Mouse (Mus musculus): ENCODE data around the gene Swt1. TPM values are rescaled to one million over a fixed set of nuclear protein-coding genes. Genes with fewer than 3 reads are reported as not detected.
"Not testable (repeated sequence)": the region's sequence is repeated elsewhere in the genome, so short reads cannot be mapped to it uniquely, and the experiment has no call there.

Swt1 gene
- total RNA-seq, 2 experiments from 2014 or later, result 7.0 to 8.7 TPM

DNA sequence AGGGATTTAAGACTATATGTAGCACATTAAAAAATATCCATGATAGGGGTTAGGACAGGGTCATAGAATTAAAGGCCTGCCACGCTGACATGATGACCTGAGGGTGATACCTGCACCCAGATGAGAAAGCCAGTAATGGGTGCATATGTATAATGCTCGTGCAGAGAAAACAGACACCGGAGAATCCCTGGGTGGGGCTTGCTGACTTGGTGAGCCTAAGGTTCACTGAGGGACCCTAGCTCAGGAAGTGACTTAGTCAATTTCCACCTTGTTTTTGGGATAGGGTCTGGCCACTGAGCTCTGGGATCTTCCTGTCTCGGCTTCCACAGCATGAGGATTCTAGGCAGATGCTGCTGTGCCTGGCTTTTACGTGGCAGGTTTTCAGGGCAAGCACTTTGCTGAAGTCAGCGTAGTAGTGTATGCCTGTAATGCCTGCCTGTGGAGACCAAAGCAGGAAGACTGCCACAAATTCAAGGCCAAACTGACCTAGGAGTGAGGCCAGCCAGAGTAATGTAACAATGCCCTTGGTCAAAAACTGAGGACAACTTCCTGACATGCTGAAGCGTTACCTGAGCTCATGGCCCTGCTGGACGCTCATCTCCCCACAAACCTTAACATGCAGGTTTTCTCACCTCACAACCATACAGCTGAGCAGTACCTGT lies 61.2 kb downstream of the Swt1 start:
- no peak for DNase-seq

DNA sequence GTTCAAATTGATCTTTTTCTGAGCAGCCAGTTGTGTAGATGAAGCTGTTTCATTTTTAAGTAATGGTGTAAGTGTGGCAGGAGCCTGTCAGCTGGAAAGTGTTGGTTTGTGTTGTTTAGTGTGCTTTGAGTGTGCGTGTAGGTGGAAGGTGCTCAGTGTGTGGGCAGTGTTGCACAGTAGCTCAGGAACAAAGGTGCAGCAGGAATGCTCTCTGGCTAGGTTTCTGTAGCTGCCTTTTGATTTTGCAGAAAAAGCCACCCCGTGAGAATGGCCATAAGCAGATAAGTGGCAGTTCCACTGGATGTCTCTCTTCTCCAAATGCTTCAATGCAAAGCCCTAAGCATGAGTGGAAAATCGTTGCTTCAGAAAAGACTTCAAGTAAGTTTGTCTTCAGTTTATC lies 68.9 kb downstream of the Swt1 start:
- no peak for DNase-seq

DNA sequence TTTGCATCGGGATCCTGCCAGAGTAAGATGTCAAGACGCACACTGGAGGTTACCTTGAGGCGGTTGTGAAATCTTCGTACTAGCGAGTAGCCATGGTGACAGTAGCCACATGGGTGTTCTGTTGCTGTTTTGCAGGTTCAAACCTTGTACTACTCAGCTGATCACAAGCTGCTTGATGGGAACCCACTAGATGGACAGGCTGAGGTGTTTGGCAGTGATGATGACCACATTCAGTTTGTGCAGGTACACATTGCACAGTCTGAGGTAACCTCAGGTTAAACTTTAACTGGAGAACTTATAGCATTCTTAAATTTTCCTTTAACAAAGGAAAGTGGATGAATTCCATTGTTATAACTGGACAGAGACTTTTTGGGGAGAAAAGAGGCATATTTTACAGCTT lies 72.3 kb downstream of the Swt1 start:
- DNase-seq, result no peak

DNA sequence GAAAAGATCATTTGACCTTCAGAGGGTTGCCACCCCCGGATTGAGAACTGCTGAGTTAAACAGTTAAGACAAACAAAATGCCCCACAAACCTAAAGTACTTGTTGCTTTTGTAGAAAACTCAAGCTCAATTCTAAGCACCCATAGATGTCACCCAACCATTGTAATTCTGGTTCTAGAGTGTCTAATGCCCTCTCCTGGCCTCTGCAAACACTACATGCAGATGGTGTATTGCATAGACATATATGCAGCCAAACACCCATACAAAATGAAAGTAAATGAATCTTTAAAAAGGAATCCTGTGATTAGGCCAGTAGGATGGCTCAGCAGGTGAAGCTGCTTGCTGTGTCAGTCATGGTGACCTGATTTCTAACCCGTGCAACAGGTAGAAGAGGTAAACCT lies 75.3 kb downstream of the Swt1 start:
- peak; percentile 49 for DNase-seq

GRCm38 (mm10) chr1:151348293-151348692 lies 80.0 kb downstream of the Swt1 start:
- DNase-seq, result not testable (repeated sequence)

- DNase-seq, result no peak
Observed at GRCm38 (mm10) chr1:151346681-151347127, 81.6 kb downstream of the Swt1 start.

DNA sequence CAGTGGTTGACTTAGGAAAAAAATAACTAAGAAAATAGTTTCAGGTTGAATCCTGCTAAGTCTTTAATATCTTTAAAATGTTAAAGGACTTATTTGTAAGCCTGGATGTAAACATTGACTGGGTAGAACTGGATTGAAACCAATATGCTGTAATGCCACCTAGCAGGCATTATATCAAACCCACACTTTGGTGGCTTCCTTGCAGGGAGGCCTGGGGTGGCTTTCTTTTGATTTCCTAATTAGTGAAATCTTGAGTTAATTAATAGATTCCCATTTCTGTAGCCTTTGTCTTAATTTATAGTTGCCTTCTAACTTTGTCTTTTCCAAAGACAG lies 82.4 kb downstream of the Swt1 start:
- DNase-seq, result no peak

- DNase-seq, result peak; percentile 98
Observed at GRCm38 (mm10) chr1:151345109-151345862, 83.0 kb downstream of the Swt1 start.

DNA sequence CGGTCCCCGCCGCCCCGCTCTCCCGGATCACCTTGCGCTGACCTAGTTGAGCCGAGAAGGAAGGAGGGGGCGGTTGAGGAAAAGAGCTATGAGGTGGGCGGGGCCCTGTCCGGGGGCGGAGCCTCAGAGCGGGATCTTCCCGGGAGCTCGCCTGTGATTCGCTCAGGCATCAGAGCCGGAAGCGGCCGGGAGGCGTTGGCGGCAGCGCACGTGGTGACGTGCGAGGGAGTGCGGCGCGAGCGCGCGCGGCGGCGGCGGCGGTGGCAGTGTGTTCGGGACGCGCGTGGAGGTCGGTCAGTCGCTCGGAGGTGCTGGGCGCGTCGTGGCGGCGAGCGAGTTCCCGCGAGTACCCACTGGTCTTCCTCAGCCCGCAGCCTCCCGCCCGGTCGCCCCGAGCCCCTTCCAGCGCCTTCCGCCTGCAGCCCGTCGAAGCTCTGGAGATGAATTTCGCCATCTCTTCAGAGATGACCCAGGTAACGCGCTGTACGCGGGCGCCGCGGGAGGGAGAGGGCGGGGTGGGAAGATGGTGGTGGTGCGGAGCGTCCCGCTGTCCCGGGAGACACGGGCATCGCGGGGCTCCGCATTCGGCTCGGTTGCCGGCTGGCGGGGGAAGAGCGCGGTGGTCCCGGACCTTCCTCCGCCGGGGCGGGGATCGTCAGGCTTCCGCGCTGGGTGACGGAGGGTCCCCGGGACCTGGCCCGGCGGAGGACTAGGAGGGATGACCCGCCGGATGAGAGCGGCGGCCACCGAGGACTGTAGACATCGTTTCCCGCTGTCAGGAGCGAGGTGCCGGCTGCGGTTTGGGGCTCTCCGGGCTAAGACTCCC lies 83.8 kb downstream of the Swt1 start, which contains the start of gene Ivns1abp:
Gene Ivns1abp (plus strand): TSS at position 195 of the 826 bp plus-strand sequence.
- peak; percentile 99 for DNase-seq

- DNase-seq, result peak; percentile 32
Observed at GRCm38 (mm10) chr1:151343571-151344282, 84.5 kb downstream of the Swt1 start.

- peak; percentile 31 for DNase-seq
Observed at GRCm38 (mm10) chr1:151342968-151343367, 85.3 kb downstream of the Swt1 start.

DNA sequence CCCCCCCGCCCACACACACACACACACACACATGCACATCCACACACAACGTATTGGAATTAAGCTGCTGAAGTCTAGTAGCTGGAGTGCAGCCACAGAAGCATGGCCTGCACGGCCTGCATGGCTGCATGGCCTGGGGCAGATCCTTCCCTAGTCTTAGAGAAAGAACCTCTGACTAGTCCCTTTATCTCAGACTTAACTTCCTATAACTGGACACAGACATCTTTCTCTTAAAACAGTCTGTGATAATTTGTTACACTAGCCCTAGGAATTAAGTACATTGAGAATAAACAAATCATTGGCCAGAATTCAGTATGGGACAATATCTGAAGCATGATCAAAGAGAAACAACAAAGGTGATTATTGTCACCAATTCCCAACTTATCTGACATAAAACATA lies 85.9 kb downstream of the Swt1 start:
- no peak for DNase-seq

DNA sequence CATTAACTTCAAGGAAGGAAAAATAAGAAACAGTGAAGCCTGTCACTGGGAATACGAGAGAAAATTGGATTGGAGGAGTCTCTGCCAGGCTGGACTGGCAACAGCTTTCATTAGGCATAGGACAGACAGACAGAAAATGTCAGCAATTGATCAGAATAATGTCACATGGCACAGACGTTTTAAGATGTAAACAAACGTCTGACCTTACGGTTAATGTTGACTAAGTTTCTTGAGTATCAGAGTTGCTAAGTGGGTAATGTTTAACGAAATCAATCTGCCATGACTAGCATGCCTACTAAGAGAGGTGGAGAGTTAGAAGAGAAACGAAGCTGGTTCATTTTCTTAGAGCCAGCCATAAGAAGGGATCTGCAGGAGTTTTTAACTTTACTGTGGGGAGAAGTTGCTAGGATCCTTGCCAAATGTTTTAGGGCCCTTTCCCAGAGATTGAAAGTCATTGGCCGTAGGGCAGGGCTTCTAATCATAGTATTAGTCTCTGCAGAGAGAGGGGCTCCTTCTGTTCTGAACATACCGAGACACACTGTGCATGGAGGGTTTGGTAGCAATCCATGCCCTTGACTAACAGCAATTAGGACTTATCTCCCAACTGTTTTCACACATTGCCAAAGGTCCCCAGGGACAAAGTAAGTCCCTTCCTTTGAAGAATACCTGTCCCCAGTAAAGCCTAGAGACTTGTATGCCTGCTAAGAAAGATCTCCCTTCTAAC lies 86.8 kb downstream of the Swt1 start:
- DNase-seq, result no peak

- DNase-seq, result peak; percentile 74
Observed at GRCm38 (mm10) chr1:151338941-151339340, 89.3 kb downstream of the Swt1 start.

GRCm38 (mm10) chr1:151338234-151338633 lies 90.0 kb downstream of the Swt1 start:
- DNase-seq, result peak; percentile 13

DNA sequence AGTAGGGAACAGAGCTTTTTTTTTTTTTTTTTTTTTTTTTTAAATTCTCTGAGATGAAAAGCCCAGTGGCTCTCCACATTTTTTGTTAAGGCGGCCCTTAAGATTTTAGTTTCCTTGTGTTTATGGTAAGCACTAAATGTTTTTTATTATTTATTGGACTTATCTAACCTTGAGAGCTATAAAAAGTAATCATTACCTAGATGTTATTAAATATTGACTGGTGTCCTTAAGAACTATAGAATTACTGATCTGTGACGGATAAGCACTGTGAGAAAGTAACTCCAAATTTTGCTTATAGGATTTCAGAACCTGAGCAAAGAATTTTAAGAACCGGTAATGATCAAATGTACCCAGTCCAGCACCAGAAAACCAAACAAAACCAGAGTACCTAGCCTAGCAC lies 95.4 kb downstream of the Swt1 start:
- no peak for DNase-seq

DNA sequence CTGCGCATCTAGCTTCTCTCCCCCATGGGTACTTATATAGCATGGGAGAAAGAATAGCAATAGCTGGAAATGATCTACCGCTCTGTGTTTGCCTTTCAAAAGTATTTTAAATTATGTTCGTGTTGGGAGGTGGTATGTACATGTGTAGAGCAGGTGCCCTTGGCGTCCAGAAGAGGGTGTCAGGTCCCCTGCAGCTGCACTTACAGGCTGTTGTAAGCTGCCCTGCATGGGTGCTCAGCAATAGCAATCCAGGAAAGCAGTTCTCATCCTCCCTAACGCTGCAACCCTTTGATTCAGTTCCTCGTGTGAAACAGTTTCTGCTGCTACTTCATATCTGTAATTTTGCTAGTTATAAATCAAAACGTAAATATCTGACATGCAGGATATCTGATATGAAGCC lies 98.7 kb downstream of the Swt1 start:
- no peak for DNase-seq

- no peak for DNase-seq
Observed at GRCm38 (mm10) chr1:151328341-151329097, 99.7 kb downstream of the Swt1 start.

- DNase-seq, result no peak
Observed at GRCm38 (mm10) chr1:151325328-151325727, 102.9 kb downstream of the Swt1 start.

DNA sequence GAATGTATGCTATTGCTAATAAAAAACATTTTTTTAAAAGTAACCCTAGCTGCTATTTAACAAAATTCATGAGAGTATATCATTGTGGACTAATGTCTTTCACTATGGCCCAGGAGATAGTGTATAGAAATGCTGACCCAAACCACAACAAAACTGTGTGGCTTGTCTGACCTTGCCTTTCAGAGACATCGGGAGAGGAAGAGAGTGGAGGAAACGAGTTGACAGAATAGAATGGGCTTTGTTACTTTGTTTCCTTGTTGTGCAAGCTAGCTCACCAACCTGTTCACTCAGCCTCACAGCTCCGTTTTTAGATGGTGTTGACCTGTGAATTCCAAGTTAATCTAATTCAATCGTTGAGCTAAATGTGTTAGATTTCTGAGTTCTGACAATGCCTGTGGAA lies 107.8 kb downstream of the Swt1 start:
- no peak for DNase-seq

GRCm38 (mm10) chr1:151319267-151319666 lies 109.0 kb downstream of the Swt1 start:
- no peak for DNase-seq
